Mouse (Mus musculus) urinary bladder, adult 18-20 months (tissue): ENCODE results near the gene Fgfr2.

Experiments
- DNase-seq, 2 experiments: peaks; one replicate each; pipeline ENCODE4 v3.0.0; 2022; ENCODE audit warnings: low spot score in 2 of 2, mixed read lengths in 2 of 2

Fgfr2 gene

DNA sequence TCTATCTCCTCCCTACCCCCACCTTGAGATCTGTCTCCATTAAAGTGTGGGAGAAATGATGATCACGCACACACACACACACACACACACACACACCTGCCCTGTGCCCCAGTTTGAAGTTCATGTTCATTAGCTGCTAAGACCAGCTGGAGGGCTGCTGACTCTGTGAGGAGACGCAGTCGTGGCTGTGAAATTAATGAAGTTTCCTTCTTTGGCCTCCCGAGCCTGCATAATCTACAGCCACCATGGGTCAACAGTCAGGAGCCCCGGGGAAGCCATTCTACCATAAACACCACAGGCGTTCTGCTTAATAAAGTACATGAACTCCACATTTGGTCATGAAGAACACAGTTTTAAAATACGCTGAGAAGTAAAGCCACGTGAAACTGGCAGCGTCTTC is 706.3 kb downstream of the Fgfr2 start:
- DNase-seq = no peak

- no peak for DNase-seq
These were observed 707.3 kb downstream of the Fgfr2 start for GRCm38 (mm10) chr7:132415866-132416265.

DNA sequence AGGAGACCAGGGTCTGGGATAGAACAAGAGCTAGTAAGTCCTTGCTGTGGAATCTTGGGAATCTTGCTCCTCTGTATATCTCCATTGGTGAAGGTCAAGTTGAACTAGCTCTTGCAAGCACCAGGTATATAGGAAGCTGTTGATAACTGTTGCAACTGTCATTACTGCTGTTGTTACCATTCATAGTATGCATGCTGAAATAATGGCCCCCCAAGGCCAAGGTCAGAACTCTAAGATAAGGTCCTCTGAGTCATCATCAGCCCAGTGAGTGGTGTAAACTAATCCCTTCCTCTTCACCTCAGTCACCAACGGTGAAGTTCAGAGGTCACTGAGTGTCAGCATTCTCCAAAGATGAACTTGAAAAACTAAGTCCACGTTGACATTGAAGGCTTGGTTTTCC is 710.6 kb downstream of the Fgfr2 start:
- DNase-seq = no peak

DNA sequence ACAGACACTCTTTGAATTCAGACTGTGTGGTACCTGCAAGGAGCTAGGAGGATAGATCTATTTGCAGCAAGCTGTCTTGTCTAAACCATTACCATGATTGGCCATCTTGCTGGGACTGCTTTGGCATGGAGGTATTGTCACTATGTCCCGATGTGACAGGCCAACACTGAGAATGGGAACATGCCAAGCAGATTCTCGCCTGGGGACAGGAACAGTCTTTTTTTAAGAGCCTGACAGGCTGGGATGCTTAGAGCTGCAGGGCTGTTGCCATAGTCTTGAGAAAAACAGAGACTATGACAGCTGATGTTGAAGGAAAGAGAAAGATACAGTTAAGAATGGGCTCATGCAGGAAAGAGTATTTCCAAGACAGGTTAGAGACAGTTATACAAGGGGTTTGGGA is 711.4 kb downstream of the Fgfr2 start:
- no peak for DNase-seq

GRCm38 (mm10) chr7:132410958-132411357 is 712.2 kb downstream of the Fgfr2 start:
- DNase-seq = no peak

- no peak for DNase-seq
These were observed 713.3 kb downstream of the Fgfr2 start for GRCm38 (mm10) chr7:132409890-132410289.

DNA sequence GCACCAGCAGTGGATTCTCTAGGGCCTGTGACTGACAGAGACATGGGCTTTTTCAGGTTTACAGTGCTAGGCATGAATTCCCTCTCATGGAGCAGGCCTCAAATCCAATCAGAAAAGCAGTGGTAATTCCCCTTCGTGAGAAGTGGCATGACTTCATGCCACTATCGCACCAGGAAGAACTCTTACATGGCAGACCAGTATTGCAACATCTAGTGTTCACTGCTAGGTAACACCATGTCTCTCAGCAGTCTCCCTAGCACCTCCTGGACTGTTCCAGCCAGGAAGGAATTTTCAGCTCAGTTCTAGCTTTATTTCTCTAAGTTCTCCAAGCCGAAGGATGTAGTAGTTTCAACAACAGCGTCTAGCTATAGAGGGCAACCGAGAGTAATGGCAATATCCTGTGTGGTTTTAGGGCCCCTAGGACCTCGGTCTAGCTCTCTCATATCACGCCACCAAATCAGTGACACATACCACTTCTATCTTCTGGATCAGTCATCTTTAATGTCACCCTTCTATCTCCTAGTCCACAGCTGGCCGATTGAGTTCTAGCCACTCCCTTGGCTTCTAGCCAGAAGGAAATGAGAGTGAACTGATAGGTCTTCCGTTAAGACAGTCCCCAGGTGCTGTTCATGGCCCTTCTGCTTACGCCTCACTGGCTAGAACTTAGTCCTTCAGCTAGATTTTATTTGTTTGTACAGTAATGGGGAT is 720.6 kb downstream of the Fgfr2 start:
- DNase-seq = no peak

GRCm38 (mm10) chr7:132398487-132398886 is 724.7 kb downstream of the Fgfr2 start:
- DNase-seq = no peak

GRCm38 (mm10) chr7:132396661-132397322 is 726.4 kb downstream of the Fgfr2 start:
- DNase-seq = no peak

GRCm38 (mm10) chr7:132393582-132394175 is 729.5 kb downstream of the Fgfr2 start:
- no peak for DNase-seq

DNA sequence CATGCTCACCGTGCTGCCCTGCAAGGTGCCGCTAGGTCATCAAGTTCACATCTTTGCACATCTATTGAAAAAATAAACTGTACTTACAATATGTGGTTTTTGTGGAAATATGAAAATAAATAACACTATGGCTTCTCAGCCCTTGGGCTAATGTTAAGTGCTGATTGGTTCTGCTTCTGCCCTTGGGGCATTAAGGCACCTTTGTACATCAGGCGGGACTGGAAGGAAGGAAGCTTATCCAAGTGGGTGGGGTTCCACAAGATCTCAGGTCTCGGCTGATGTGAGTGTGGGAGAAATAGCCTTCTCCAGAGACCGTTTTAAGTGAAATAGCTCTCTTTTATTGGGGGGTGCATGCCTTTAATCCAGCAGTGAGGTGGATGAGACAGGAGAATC is 730.1 kb downstream of the Fgfr2 start:
- DNase-seq = no peak

DNA sequence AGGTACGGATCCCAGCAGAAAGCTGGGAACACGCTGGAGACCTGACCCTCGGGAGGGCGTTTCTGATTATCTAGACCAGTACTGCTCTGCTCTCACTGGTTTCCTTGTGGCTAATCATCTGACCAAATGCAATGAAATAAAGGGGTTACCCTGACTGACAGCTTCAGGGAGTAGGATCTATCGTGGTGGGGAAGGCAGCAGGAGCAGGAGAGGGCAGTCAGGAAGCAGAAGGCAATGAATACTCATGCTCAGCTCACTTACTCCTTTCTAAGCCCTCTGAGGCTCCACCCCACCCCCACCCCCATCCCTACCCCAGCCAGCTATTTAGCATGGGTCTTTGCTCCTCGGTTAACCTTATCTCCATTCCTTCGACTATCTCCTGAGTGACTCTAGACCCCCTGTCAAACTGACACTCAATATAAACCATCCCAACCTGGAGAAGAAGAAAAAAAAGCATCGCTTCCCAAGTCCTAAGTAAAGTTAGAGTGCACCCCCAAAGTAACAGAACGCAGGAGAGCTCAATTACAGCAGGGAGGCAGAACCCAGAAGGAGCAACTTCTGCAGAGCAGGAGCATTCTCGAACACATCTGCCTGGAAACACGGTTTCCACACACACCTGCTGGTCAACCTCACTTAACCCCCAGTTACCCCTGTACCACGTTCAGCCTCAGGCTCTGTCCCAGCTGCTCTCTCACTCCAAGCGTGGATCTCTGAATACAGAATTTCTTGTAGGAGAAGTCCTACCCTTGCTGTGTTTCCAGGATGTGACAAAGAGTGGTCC is 730.7 kb downstream of the Fgfr2 start:
- DNase-seq = no peak

DNA sequence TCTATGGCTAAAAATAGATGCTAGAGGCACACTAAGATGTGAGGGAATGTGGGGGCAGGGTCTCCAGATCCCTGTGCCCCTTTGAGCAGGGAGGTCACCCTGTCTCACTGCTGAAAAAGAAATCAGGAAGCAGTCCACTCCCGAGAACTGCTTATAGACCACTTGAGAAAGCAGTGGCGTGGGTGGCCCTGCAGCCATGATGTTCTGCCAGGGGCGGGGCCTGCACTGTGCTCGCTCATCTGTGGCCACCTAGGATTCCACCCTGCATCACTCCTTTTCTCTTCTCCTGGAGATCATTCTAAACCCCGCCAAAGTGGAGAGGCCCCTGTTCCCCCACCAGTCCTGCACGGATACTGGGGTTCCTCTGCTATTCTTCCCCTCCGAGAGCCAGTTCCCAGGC is 733.7 kb downstream of the Fgfr2 start:
- DNase-seq = no peak

GRCm38 (mm10) chr7:132387507-132387906 is 735.6 kb downstream of the Fgfr2 start:
- DNase-seq = no peak

DNA sequence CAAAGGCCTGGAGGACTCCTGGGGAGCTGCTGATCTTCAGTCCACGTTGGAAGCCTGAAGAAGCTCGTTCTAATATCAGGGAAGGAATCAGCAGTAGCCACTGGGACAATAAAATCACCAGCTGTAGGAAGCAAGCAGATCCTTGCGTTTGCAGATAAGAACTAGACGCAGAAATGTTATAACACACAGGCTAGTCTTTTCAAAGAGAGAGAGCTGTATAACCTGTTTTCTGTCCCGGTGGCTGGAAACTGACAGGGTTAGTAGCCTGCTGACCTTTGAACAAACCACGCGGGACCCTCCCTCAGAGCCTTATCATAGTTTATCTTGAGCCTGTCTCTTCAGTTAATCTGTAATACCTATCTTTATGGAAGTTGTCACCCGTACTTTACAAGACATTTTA is 736.8 kb downstream of the Fgfr2 start:
- no peak for DNase-seq

DNA sequence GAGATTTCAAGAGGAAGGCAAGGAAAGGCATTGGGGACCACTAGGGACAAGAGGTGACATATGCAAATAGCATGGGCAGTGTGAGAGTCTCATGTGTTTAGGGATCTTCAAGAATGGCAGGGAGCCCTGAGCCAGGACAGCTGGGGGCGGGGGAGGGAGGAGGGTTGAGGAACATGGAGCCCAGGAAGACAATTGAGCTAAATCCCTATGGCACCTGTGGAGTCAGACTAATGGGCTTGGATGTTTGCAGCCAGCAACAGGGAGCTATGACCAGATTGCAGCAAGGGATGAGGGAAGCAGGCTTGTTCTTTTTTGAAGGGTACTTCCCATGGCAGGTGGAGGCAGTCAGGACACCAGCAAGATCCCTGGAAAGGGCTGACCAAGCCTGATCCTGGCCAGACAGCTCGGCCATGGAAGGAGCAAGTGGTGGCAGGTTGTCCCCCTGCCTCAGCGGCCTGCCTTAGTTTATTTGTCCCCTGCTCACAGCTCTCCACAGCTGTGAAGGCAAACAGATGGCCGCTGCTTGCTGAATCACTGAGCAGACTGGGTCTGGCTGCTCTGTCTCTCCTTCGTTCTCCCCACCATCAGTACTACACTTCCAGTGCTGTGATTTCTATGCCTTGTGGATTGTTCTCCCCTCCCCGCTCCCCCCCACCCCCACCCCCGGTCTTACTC is 737.6 kb downstream of the Fgfr2 start:
- DNase-seq = no peak

DNA sequence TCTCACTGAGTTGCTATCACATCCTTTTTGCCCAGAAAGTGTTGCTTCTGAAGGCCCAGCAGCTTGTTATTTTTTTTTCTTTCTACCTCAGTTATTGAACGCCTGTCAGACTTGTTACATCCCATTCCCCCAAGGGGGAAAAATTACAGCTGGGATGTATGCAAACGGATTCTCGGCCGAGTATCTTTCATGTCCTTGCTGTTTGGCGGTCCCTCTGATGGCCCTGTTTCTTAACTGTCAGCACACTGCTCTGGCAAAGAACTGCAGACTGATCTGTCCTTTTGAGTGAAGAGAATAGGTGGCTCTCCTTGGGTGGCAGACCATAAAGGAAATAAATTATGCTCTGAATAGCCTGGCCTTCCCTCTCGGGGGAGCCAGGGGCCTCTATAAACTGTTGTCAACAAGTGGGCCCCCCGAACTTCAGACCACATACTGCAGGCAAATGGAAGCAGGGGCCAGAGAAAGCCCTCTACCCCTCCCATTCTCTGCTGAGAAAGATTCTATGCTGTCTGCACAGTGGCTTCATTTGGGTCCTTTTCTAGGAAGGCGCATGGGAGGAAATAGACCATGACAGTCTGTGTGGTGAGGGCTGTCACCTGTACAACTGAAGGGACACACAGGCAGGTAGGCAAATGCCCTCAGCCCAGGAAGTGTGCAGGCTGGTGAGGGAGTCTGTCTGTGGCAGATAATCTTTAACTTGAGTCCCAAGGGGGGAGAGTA is 738.3 kb downstream of the Fgfr2 start:
- no peak for DNase-seq

- DNase-seq = no peak
These were observed 742.4 kb downstream of the Fgfr2 start for GRCm38 (mm10) chr7:132380634-132381336.

- no peak for DNase-seq
These were observed 745.2 kb downstream of the Fgfr2 start for GRCm38 (mm10) chr7:132377913-132378312.

- no peak for DNase-seq
These were observed 749.4 kb downstream of the Fgfr2 start for GRCm38 (mm10) chr7:132373594-132374378.
